Mouse (Mus musculus): ENCODE results near the gene Elk1. TPM values are rescaled to one million over a fixed set of nuclear protein-coding genes. Genes with fewer than 3 reads are reported as not detected.
A peak's percentile ranks its signal among the peaks of the same experiment; 100 is the strongest.

Gene Elk1
- polyA plus RNA-seq, 1 experiment from 2014 or later: 9.9 TPM

DNA sequence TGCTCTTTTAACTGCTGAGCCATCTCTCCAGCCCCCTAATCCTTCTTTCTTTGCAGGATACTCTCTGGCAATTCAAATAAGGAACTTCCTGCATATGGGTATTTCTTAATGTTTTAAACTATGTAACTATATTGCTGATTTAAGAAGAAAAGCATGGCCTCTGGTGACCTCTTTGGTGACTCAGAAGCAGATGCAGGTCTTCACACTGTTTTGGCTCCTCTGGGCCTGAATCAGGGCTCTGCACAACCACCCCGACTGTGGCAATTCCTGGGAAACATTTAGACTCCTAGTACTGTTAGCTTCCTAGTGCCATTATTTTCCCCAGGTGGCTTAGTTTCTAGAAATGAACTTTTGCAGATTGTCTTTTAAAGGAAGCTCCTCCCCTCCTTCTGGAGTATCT, 26.9 kb downstream of the Elk1 start:
- H3K9ac ChIP-seq (ENCODE audit: low read length): no peak overlapping the region
- no peaks in the 10 kb centered on the region for H3K9me3 ChIP-seq (ENCODE audit: control insufficient read depth, low read length)
- H3K36me3 ChIP-seq (ENCODE audit: control insufficient read depth, insufficient read depth, low read length): no peaks in the 10 kb centered on the region
- 50% methylated on average over 1 of the region's 1 CpGs for WGBS
- no peak overlapping the region for H3K27ac ChIP-seq (ENCODE audit: low read depth, low read length)
- DNase-seq (ENCODE audit: low spot score) (no peak), ATAC-seq (replicated peaks; ENCODE audit: low FRiP score) (no peak)
- H3K4me3 ChIP-seq (ENCODE audit: low read depth, low read length): no peak overlapping the region
- H3K4me1 ChIP-seq (replicated peaks; ENCODE audit: control insufficient read depth, insufficient read depth, low read length): 0 out of 2 replicates have a peak, but pooled peaks cover 2% of the 10 kb centered on the region
- H3K4me2 ChIP-seq (ENCODE audit: low read depth, low read length, severe bottlenecking): no peak overlapping the region
- no peaks in the 10 kb centered on the region for H3K27me3 ChIP-seq (ENCODE audit: control insufficient read depth, insufficient read depth, low read length)

DNA sequence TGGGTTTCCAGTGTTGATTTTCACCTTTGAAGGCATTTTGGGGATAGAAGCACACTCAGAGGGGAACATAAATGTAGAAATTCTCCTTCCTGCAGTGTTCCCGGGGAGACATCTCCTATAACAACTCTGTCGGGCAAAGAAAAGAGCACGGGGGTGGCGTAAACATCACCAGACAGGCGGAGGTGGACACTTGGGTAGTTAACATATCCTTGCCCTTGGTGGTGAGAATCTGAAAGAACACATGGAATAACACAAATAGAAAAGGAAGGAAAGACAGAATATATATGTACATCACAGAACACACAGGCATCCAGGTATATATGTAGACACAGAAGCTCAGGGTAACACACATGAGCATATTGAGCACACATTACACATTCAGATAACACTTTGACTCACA, 29.0 kb downstream of the Elk1 start:
- Histone ChIP-seq H3K4me2 (ENCODE audit: low read depth, low read length, severe bottlenecking) (peak overlapping the region; percentile 53), H3K27me3 (ENCODE audit: control insufficient read depth, insufficient read depth, low read length) (no peaks in the 10 kb centered on the region), H3K9ac (ENCODE audit: low read length) (no peak overlapping the region; the same call in 1 of the 2 replicates), H3K27ac (ENCODE audit: low read depth, low read length) (no peak overlapping the region), H3K4me3 (ENCODE audit: low read depth, low read length) (peak overlapping the region; percentile 42; the same call in 1 of the 2 replicates), H3K4me1 (replicated peaks; ENCODE audit: control insufficient read depth, insufficient read depth, low read length) (0 out of 2 replicates have a peak, but pooled peaks cover 2% of the 10 kb centered on the region), H3K36me3 (ENCODE audit: control insufficient read depth, insufficient read depth, low read length) (no peaks in the 10 kb centered on the region), H3K9me3 (ENCODE audit: control insufficient read depth, low read length) (no peaks in the 10 kb centered on the region)
- DNase-seq (ENCODE audit: low spot score) (no peak), ATAC-seq (replicated peaks; ENCODE audit: low FRiP score) (no peak)
- 36% methylated on average over 5 of the region's 5 CpGs for WGBS

- H3K27ac ChIP-seq (ENCODE audit: low read depth, low read length): no peak within 1 kb of the TSS
- peak within 1 kb of the TSS; percentile 42 for H3K4me3 ChIP-seq (ENCODE audit: low read depth, low read length)
- H3K9me3 ChIP-seq (ENCODE audit: control insufficient read depth, low read length): no peaks in the 10 kb centered on the region
- H3K4me2 ChIP-seq (ENCODE audit: low read depth, low read length, severe bottlenecking): peak within 1 kb of the TSS; percentile 53
- H3K4me1 ChIP-seq (replicated peaks; ENCODE audit: control insufficient read depth, insufficient read depth, low read length): 0 out of 2 replicates have a peak, but pooled peaks cover 2% of the 10 kb centered on the region
- H3K9ac ChIP-seq (ENCODE audit: low read length): peak within 1 kb of the TSS; percentile 53
- WGBS: 23% methylated on average over 31 of the region's 44 CpGs
- H3K36me3 ChIP-seq (ENCODE audit: control insufficient read depth, insufficient read depth, low read length): no peaks in the 10 kb centered on the region
- DNase-seq (ENCODE audit: low spot score) (peak; percentile 92), ATAC-seq (replicated peaks; ENCODE audit: low FRiP score) (peak; percentile 98)
- H3K27me3 ChIP-seq (ENCODE audit: control insufficient read depth, insufficient read depth, low read length): no peaks in the 10 kb centered on the region
These were observed 29.5 kb downstream of the Elk1 start, which contains the start of gene Syn1 for GRCm38 (mm10) chrX:20920844-20921364. TSS of gene Syn1 (minus strand) at chrX:20921004.

- Histone ChIP-seq H3K27me3 (ENCODE audit: control insufficient read depth, insufficient read depth, low read length) (no peaks in the 10 kb centered on the region), H3K27ac (ENCODE audit: low read depth, low read length) (no peak overlapping the region), H3K9me3 (ENCODE audit: control insufficient read depth, low read length) (no peaks in the 10 kb centered on the region), H3K9ac (ENCODE audit: low read length) (peak overlapping the region; percentile 53), H3K4me1 (replicated peaks; ENCODE audit: control insufficient read depth, insufficient read depth, low read length) (0 out of 2 replicates have a peak, but pooled peaks cover 2% of the 10 kb centered on the region), H3K4me3 (ENCODE audit: low read depth, low read length) (peak overlapping the region; percentile 42), H3K36me3 (ENCODE audit: control insufficient read depth, insufficient read depth, low read length) (no peaks in the 10 kb centered on the region), H3K4me2 (ENCODE audit: low read depth, low read length, severe bottlenecking) (peak overlapping the region; percentile 53)
- ATAC-seq (replicated peaks; ENCODE audit: low FRiP score) (peak; percentile 66), DNase-seq (ENCODE audit: low spot score) (no peak)
- WGBS: 22% methylated on average over 43 of the region's 49 CpGs
These were observed 30.1 kb downstream of the Elk1 start for GRCm38 (mm10) chrX:20920249-20920843.

DNA sequence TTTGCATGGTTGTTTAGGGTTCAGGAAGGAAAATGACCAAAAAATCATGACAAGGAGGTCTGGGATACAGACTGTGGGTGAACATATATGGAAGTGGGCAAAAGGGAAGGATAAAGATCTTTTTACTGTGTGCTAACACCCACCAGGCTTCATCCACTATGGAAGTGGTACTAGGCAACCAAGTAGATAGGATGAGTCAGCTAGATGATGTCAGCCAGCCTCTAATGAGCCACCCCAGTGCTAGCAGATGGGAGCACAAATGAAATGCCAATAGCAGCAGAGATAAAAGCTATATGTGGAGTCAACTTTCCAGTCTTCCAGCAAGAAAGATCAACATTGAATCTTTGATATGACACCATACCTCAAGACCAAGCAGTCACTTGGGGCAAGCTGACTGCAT, 35.3 kb downstream of the Elk1 start:
- H3K4me2 ChIP-seq (ENCODE audit: low read depth, low read length, severe bottlenecking): no peak overlapping the region
- ATAC-seq (replicated peaks; ENCODE audit: low FRiP score) (no peak), DNase-seq (ENCODE audit: low spot score) (no peak)
- 0 out of 2 replicates have a peak, but pooled peaks cover 2% of the 10 kb centered on the region for H3K4me1 ChIP-seq (replicated peaks; ENCODE audit: control insufficient read depth, insufficient read depth, low read length)
- H3K27ac ChIP-seq (ENCODE audit: low read depth, low read length): no peak overlapping the region
- no peaks in the 10 kb centered on the region for H3K27me3 ChIP-seq (ENCODE audit: control insufficient read depth, insufficient read depth, low read length)
- no peak overlapping the region for H3K4me3 ChIP-seq (ENCODE audit: low read depth, low read length)
- H3K36me3 ChIP-seq (ENCODE audit: control insufficient read depth, insufficient read depth, low read length): no peaks in the 10 kb centered on the region
- H3K9ac ChIP-seq (ENCODE audit: low read length): no peak overlapping the region
- H3K9me3 ChIP-seq (ENCODE audit: control insufficient read depth, low read length): no peaks in the 10 kb centered on the region

DNA sequence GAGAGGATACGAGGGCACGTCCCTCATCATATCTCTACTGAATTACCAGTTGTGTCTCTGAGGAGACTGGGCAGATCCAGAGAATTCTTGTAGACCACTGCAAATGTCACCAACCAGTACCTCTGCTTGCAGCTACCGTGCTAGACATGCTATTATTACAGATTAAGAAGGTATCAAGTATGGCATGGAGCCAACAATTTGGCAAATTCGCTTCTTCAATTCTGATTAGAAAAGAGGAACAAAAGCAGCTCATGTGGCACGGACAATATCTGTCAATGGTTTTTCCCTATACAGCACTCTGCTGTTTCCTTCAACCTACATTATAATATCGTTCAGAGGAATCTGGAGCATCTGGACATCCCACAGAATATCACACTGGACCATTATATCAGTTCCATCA, 36.7 kb downstream of the Elk1 start:
- Histone ChIP-seq H3K27ac (ENCODE audit: low read depth, low read length) (no peak overlapping the region), H3K36me3 (ENCODE audit: control insufficient read depth, insufficient read depth, low read length) (no peaks in the 10 kb centered on the region), H3K4me1 (replicated peaks; ENCODE audit: control insufficient read depth, insufficient read depth, low read length) (no peaks in the 10 kb centered on the region), H3K9ac (ENCODE audit: low read length) (no peak overlapping the region), H3K4me3 (ENCODE audit: low read depth, low read length) (no peak overlapping the region), H3K27me3 (ENCODE audit: control insufficient read depth, insufficient read depth, low read length) (no peaks in the 10 kb centered on the region), H3K9me3 (ENCODE audit: control insufficient read depth, low read length) (no peaks in the 10 kb centered on the region), H3K4me2 (ENCODE audit: low read depth, low read length, severe bottlenecking) (no peak overlapping the region)
- 83% methylated on average over 6 of the region's 6 CpGs for WGBS
- DNase-seq (ENCODE audit: low spot score) (no peak), ATAC-seq (replicated peaks; ENCODE audit: low FRiP score) (no peak)

DNA sequence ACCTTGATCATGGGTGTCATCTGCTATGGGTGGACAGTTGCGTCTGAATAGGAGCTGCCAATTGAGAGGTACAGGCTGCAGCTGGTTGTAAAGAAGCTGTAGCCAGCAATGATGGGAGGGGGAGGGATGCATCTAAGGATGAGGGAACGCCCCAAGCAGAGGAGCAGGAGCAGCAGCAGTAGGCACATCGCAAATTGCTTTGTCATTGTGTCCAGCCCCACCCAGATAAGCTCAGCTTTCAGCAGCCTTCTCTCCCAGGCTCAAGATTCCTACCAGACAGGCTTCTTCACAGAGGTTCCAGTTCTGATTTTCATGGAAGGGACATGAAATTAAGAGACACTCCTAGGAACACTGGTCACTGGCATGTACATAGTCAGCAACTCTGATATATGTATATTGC, 40.3 kb downstream of the Elk1 start:
- Histone ChIP-seq H3K4me2 (ENCODE audit: low read depth, low read length, severe bottlenecking) (no peak overlapping the region), H3K36me3 (ENCODE audit: control insufficient read depth, insufficient read depth, low read length) (no peaks in the 10 kb centered on the region), H3K27me3 (ENCODE audit: control insufficient read depth, insufficient read depth, low read length) (no peaks in the 10 kb centered on the region), H3K9ac (ENCODE audit: low read length) (no peak overlapping the region), H3K27ac (ENCODE audit: low read depth, low read length) (no peak overlapping the region), H3K4me3 (ENCODE audit: low read depth, low read length) (no peak overlapping the region), H3K4me1 (replicated peaks; ENCODE audit: control insufficient read depth, insufficient read depth, low read length) (no peaks in the 10 kb centered on the region), H3K9me3 (ENCODE audit: control insufficient read depth, low read length) (no peaks in the 10 kb centered on the region)
- WGBS: 40% methylated on average over 3 of the region's 3 CpGs
- ATAC-seq (replicated peaks; ENCODE audit: low FRiP score) (no peak), DNase-seq (ENCODE audit: low spot score) (no peak)

Data from forebrain, embryonic 11.5 days (tissue).